Mouse (Mus musculus) lung, adult 2 months (tissue): ENCODE measurements at regions not wholly inside any gene's neighbourhood (a gene's known extent, or its start where the extent isn't known, plus 50 kb on each side); places are given as distances from the start of the nearest gene placed in this dataset.
"Not testable (repeated sequence)": the region's sequence is repeated elsewhere in the genome, so short reads cannot be mapped to it uniquely, and the experiment has no call there.

Source experiments
- CTCF ChIP-seq: fragments of 200-500 bp; IDR thresholded peaks from 2 replicates; pipeline ENCODE4 v1.5.1; 2011; ENCODE audit warnings: mild to moderate bottlenecking, low read length, control low read depth; ENCODE audit not compliant: insufficient read depth
- POLR2A ChIP-seq: fragments of 200-500 bp; IDR thresholded peaks from 2 replicates; pipeline ENCODE4 v1.6.1; 2011; ENCODE audit warnings: low read depth, mild to moderate bottlenecking, control low read depth, low read length, borderline replicate concordance; ENCODE audit errors: extremely low read depth

GRCm38 (mm10) chr3:78966683-78967549 lies 319.4 kb downstream of the Rapgef2 start:
- not testable (repeated sequence) for TF ChIP-seq CTCF, POLR2A
